Mouse (Mus musculus) cerebellum, adult (tissue): ENCODE measurements around the gene Ppp1r36.

Source experiments
- ATAC-seq: cut with Nextera tagmentation; 2 replicates; pipeline ENCODE4 v1.9.2; 2017; ENCODE audit warnings: mild to moderate bottlenecking, moderate library complexity, mixed read lengths; ENCODE audit not compliant: insufficient number of reproducible peaks, low FRiP score, low TSS enrichment

Ppp1r36 gene

DNA sequence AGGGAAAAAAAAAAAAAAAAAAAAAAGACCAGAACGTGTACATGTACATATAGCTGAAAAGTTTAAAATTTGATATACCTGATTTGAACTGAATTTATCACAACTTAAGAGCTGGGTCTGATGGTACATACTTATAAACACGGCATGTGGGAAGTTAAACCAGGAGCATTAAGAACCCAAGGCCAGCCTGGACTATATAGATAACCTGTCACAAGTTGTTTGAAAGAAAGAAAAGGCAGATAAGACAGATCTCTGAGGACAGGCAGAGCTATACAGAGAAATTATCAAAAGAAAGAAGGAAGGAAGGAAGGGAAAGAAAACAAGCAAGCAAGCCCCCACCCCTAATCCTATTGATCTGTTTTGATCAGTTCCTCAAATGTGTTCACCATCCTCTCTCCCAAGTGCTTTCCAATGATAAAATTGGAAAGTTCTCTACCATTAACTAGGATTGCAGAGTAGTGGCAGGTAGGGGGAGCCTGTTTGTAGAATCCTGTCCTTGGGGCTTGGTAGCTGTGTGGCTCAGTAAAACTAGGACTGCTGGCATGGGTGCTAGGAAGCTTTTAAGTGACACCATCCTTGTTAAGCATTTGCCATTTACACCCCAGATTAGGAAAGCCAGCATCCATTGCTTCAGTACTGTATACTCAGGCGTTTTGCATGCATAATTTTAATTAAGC, 25.6 kb upstream of the Ppp1r36 start:
- no peak for ATAC-seq

DNA sequence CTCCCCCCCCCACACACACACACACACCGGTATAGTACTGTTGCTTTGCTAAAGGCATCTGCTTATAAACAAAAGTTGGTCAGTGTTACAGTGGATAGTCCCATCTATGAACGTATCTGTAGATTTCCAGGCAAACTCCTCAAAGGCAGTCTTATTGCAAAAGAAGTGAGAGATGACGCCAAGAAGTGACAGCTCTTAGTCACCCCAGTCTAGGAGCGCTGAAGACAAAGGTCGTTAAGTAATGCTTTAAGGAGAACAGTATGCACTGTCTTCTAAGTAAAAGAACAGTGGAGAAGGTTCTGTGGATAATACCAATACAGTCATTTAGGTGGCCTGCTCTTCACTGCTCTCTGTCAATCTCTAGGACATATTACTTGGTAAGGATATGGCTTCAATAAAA, 24.4 kb upstream of the Ppp1r36 start:
- ATAC-seq, result no peak

DNA sequence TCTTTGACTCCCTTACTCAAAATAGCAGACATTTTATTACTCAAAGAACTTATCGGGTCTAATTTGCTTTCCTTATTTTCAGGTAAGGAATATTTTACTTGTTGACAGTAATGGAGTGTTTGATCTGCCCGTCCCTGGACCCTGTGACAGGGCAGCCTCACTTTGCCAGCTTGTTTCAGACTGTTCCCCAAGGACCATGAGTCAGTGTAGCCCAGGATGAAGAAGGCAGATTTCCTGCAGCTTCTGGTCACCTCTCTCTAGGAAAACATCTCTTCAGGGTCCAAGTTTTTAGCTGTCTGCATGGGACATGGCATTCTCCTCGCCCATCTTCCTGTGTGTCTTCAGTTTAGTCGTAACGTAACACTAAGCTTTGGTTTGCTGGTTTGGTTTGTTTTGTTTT, 20.1 kb upstream of the Ppp1r36 start:
- no peak for ATAC-seq

DNA sequence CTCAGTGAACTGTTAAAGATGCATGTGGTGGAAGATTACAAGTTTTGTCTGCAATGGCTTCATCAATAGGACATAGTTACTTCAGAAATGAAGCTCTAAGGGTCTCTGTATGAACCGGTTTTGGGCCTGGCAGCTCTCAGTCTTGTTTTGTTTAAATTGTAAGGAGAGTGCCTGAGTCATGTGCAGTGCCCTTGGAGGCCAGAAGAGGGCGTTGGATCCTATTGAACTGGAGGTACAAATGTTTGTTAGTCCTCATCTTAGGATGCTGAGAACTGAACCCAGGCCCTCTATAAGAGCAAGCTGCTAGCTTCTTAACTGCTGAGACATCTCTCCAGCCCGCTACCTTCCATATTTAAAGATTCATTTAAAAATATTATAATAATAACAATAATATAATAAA, 15.7 kb upstream of the Ppp1r36 start:
- ATAC-seq, result no peak

DNA sequence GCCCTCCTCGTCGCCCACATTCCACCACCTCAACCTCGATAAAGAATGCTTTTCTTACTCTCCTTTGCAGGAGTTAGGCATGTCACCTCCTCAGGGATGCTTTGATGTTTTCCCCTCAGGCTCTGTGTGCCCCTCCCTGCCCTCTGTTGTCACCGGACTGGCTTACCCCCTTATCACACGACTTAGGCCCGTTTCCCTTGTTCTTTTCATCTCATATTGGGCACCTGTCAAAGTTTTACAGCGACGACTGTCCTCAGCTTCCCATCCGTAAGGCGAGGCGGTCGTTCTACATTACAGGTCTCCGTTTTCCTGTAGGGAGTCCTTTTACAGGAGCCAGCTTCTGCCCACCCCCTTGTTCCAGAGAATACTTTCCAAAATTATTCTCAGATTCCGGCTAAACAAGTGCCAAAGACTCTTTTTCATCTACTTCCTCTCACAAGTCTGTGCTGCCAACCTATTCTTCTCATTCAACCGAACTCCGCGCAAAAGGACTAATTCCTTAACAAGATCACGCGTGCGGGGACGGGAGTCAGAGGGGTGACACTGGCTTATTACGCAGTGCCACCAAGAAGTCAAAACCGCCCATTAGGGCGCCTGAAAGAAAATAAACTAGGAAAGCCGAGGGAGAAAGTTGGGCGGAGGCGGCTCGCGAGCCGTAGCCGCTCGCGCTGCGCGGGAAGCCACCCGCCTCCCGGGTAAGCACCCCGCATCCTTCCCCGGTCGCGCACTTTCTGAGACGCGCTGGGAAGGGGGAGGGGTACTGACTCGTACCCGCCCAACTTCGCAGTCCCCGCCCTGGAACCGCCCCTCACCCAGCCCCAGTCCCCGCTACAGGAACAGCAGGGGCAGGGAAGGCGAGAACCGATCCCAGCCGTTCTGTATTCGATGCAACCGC, 14.1 kb upstream of the Ppp1r36 start:
- ATAC-seq, result peak; percentile 79

DNA sequence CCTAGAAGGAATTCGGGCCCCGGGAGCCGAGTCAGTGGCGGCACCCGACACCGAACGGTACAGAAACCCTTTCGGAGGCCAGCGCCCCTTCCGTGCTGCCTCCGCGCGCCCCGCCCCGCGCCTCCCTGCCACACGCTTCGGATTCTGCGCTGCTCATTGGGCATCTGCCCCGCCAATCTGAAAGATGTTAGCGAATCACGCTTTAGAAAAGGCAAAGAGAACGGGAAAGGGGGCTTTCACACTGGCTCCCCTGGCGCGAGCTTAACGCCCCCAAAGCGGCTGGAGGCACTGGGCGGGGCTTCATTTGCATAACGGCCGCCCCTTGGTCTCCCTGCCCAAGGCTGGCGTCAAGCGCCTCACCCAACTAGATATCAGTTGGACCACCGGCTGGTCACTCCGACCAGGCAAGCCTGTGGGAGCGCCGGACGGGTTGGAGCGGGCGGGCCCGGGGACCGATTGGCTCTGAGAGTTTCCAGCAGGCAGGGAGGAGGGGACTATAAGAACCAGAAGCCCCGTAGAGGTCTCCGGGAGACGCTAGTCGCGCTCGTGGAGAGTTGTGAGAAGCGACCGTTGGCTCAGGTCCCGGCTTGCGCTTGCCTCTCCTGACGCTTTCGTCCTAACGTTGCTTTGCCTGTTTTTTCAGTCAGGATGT, 13.3 kb upstream of the Ppp1r36 start, which contains the start of gene Hspa2:
Gene Hspa2 (plus strand): TSS at position 291 of the 652 bp plus-strand sequence.
- peak; percentile 98 for ATAC-seq

DNA sequence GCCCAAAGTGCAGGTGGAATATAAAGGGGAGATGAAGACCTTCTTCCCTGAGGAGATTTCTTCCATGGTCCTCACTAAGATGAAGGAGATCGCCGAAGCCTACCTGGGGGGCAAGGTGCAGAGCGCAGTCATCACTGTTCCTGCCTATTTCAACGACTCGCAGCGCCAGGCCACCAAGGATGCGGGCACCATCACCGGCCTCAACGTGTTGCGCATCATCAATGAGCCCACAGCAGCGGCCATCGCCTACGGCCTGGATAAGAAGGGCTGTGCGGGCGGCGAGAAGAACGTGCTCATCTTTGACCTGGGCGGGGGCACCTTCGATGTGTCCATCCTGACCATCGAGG, 12.5 kb upstream of the Ppp1r36 start:
- ATAC-seq, result no peak

DNA sequence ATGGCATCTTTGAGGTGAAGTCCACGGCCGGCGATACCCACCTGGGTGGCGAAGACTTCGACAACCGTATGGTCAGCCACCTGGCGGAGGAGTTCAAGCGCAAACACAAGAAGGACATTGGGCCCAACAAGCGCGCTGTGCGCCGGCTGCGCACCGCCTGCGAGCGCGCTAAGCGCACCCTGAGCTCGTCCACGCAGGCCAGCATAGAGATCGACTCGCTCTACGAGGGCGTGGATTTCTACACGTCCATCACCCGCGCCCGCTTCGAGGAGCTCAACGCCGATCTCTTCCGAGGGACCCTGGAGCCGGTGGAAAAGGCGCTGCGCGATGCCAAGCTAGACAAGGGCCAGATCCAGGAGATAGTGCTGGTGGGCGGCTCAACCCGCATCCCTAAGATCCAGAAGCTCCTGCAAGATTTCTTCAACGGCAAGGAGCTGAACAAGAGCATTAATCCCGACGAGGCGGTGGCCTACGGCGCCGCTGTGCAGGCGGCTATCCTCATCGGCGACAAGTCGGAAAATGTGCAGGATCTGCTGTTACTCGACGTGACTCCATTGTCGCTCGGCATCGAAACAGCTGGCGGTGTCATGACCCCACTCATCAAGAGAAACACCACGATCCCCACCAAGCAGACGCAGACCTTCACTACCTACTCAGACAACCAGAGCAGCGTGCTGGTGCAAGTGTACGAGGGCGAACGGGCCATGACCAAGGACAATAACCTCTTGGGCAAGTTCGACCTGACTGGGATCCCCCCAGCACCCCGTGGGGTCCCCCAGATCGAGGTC, 12.0 kb upstream of the Ppp1r36 start:
- no peak for ATAC-seq

DNA sequence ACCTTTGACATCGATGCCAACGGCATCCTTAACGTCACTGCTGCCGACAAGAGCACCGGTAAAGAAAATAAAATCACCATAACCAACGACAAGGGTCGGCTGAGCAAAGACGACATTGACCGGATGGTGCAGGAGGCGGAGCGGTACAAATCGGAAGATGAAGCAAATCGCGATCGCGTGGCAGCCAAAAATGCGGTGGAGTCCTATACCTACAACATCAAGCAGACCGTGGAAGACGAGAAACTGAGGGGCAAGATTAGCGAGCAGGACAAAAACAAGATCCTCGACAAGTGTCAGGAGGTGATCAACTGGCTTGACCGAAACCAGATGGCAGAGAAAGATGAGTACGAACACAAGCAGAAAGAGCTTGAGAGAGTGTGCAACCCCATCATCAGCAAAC, 11.4 kb upstream of the Ppp1r36 start:
- no peak for ATAC-seq

DNA sequence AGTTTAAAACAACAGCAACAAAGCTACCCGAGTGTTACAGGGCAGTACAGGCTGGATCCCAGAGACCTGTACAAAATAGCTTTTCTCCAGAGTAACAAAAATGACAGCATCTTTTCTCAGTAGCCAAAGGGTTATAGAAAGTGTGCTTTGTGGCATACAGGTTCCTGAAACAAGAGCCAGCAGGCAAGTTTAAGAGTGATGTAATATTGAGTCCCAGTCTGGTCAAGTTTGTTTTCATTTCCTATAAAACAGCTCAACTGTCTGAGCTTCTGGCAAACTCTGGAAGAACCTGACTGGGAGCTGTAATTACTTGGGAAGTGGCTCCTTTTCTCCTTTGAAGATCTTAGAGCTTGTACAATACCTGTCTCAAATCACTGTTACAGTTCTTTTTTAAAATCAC, 10.2 kb upstream of the Ppp1r36 start:
- no peak for ATAC-seq

DNA sequence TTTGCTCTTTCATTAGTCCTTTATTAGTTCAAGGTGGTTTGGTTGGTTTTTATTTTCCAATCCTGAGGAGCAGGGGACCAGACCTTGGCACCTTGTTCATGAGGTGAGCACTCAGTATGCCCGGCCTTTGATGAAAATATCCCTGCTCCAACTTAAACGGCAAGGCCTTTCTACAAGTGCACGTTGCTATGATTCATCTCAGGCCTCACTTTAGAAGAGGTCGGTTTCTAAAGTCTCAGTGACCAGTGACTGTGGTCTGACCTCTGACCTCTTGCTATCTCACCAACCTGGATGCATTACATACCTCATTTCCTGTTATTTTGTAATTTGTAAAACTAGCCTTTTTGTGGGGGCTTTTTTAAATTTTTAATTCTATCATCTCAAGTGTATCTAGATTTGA, 8.2 kb upstream of the Ppp1r36 start:
- ATAC-seq, result no peak

DNA sequence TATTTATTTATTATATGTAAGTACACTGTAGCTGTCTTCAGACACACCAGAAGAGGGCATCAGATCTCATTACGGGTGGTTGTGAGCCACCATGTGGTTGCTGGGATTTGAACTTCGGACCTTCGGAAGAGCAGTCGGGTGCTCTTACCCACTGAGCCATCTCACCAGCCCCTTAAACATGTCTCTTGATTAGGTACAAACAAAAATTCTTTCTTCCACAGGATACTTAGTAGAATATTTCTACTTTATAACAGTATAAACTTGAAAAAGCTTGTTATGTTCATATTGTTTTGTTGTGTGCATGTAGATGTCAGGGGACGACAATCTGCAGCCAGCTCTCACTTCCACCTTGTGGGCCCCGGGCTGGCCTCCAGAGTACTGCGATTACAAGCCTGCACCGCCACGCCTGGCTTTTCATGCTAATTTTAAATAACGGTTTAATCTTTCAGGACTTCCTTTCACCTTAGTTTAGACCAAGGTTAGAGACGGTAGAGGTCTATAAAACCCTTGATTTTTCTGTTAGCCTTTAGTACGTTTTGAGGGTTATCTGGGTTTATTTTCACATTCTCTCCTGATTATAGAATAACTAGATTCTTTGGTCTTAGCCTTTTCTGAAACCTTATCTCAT, 1.8 kb upstream of the Ppp1r36 start:
- no peak for ATAC-seq

DNA sequence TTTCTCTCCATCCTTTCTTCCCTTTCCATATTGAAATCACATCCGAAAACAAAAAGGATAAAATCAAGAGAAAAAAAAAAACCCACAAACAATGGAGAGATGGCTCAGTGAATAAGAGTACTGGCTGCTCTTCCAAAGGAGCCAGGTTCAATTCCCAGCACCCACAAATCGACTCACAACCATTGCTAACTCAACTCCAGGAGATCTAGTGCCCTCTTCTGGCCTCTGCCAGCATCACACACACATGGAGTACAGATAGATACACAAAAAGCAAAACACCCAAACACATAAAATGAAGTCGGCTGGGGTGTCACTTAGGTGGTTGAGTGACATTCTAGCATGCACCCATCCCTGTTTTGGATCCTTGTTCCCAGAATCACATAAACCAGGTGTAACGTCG, 1.0 kb downstream of the Ppp1r36 start:
- ATAC-seq, result no peak

DNA sequence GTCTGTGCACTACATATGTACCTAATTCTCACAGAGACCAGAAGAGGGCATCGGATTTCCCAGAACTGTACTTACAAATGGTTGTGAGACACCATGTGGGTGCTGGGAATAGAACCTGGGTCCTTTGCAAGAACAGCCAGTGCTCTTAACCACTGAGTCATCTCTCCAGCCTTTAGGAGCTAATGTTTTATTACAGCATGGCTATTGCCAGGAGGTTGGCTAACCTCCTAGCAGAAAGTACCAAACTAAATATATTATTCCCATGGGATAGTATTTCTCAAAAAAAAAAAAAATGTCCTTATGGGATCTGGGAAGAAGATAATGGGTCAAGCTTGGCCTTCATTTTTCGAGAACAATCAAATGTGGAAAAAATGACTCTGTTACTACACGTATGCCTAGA, 7.9 kb downstream of the Ppp1r36 start:
- ATAC-seq, result no peak

DNA sequence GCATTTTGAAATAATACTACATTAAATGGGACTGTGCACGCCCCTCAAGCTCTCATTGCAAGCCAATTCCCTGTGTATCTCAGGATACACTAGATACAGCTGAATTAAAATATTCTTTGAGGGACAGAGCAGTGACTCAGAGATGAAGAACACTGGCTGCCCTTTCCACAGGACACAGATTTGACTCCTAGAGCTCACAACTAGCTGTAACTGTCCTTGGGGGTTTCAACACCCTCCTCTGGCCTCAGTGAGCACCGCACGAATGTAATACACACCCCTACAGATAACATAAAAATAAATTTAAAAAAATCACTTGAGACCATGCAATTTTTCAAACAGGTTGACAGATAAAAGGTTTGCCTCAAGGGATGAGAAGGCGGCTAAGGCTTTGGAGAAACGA, 10.2 kb downstream of the Ppp1r36 start:
- ATAC-seq, result no peak

DNA sequence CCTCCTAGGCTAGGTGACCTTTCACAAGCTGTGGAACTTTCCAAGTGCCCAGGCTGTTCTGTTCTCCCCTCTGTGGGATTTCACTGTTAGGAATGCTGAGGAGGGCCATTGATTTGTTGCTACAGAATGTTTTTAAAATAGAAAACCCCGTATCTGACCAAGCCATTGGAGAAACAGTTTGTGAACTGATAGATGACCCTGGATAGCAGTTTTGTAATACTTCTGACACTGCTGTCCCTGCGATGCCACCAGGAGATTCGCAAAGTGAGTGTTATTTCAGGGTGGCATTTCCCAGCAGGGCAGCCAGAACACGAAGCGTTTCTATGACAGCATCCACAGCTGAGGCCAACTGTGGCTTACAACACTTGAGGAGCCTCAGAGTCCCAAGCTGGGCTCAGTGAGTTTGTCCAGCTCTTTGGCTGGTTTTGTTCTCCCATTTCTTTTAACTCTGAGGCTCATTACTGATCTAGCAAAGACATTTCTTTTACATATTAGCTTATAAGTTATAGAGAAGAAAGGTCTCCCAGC, 13.6 kb downstream of the Ppp1r36 start:
- ATAC-seq, result no peak

DNA sequence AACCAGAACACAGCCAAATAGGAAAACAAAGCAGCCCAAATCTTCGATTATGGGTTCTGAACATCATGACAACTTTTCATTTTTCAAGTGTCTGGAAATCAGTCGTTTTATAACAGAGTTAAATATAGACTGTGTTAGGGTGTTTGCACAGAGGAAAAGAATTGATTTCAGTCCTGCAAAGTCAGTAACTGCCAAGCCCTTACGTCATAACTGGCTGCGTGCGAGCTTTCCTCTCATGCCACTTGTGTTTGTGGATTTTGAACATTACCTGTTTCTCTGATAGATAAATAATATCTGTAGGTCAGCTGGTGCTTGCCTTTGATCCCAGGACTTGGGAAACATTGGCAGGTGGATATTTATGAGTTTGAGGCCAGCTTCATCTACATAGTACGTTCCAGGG, 14.1 kb downstream of the Ppp1r36 start:
- no peak for ATAC-seq

DNA sequence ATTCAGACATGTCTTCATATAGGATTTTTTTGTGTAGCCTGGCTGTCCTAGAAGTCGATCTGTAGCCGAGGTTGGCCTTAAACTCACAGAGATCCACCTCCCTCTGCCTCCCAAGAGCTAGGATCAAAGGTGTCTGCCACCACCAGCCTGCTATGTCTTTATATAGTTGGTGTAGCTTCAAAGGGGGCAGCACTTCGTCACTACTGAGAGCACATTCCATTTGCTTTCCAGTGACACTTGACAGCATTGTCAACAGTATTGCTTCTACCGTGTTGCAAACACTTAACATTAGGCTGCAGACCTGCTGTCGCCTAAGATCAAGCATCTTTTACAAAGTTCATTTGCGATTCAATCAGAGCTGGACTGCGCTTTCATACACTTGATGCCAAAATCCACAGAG, 16.8 kb downstream of the Ppp1r36 start:
- ATAC-seq, result no peak

DNA sequence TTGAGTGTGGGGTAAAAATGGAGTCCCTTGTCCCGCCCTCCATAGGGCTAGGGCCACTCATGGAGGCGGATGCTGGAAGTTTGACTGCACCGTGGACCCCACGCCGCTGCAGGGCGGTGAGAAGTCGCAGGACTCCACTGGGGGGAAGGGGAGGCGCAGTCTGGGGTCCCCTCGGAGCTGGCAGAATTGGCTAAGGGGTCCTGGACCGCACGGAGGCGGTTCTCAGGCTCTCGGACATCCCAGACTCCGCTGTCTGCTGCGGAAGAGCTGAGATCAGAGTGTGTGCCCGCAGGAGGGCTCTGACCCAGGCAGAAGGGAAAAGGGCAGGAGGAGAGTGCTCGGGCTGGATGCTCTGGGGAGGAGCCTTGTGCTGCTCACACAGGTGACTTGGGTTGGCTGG, 17.7 kb downstream of the Ppp1r36 start:
- ATAC-seq, result no peak

DNA sequence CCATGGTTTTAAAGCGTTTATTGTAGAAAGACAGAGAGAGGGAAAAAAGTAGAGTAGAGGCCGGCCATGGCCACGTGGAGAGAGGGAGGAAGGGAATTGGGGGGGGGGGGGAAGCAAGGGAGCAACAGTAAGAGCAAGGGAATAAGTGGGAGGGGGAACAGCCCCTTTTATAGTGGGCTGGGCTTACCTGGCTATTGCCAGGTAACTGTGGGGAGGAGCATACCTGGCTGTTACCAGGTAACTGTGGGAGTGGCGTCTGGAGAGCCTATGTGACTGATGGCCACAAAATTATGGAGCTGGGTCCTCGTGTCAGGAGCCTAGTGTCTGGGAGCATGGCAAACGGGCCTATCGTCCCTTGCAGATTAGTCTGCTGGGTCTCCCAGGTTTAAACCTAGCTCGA, 18.2 kb downstream of the Ppp1r36 start:
- ATAC-seq, result no peak
